Mouse (Mus musculus) lung, embryonic 16.5 days (tissue): Measurements from ENCODE around the gene Prmt2. TPM values are rescaled to one million over a fixed set of nuclear protein-coding genes. Genes with fewer than 3 reads are reported as not detected.

ENCODE experiments used
- ATAC-seq: fragments of 200-750 bp; cut with Nextera tagmentation; 2 replicates; pipeline ENCODE4 v1.8.0; 2017; ENCODE audit warnings: low read depth, mild to moderate bottlenecking, moderate library complexity
- H3K27ac ChIP-seq: fragments of 300-500 bp; sonication (generic); 2 replicates; pipeline ENCODE4 v1.5.1; 2014; ENCODE audit warnings: mild to moderate bottlenecking, control low read depth, low read length
- H3K27me3 ChIP-seq: fragments of 300-500 bp; sonication (generic); 2 replicates; pipeline ENCODE4 v1.6.1; 2014; ENCODE audit warnings: low read depth, low read length, mixed read lengths; ENCODE audit not compliant: control insufficient read depth, insufficient read depth
- H3K36me3 ChIP-seq: fragments of 300-500 bp; sonication (generic); 2 replicates; pipeline ENCODE4 v1.6.1; 2014; ENCODE audit warnings: low read length; ENCODE audit not compliant: control insufficient read depth, insufficient read depth
- H3K4me1 ChIP-seq: fragments of 300-500 bp; sonication (generic); replicated peaks from 2 replicates; pipeline ENCODE4 v1.6.1; 2014; ENCODE audit warnings: low read length, mixed read lengths; ENCODE audit not compliant: control insufficient read depth, insufficient read depth
- H3K4me2 ChIP-seq: fragments of 300-500 bp; sonication (generic); 2 replicates; pipeline ENCODE4 v1.6.1; 2014; ENCODE audit warnings: low read depth, low read length, control low read depth
- H3K4me3 ChIP-seq: fragments of 300-500 bp; sonication (generic); 2 replicates; pipeline ENCODE4 v1.5.1; 2014; ENCODE audit warnings: mild to moderate bottlenecking, low read length, control low read depth
- H3K9ac ChIP-seq: fragments of 300-500 bp; sonication (generic); 2 replicates; pipeline ENCODE4 v1.6.1; 2014; ENCODE audit warnings: low read length, control low read depth
- H3K9me3 ChIP-seq: fragments of 300-500 bp; sonication (generic); 2 replicates; pipeline ENCODE4 v1.6.1; 2016; ENCODE audit warnings: low read length; ENCODE audit not compliant: control insufficient read depth
- WGBS: fragments of 180-500 bp; shearing (Covaris S2); extraction: QIAGEN DNeasy Blood & Tissue Kit; methylation state at CpG from one replicate; pipeline ENCODE4 v1.1.7; 2014; 5-methylcytosine and 5-hydroxymethylcytosine counted together
- polyA plus RNA-seq: library from polyadenylated mRNA; unstranded; fragments of >200 nt; fragmentation: Nextera tagmentation; extraction: Ambion mirVana; gene quantifications from 2 replicates; pipeline ENCODE4 v1.2.1, GENCODE M21; 2015

Gene Prmt2
- polyA plus RNA-seq, 1 experiment from 2014 or later = 51.1 TPM

DNA sequence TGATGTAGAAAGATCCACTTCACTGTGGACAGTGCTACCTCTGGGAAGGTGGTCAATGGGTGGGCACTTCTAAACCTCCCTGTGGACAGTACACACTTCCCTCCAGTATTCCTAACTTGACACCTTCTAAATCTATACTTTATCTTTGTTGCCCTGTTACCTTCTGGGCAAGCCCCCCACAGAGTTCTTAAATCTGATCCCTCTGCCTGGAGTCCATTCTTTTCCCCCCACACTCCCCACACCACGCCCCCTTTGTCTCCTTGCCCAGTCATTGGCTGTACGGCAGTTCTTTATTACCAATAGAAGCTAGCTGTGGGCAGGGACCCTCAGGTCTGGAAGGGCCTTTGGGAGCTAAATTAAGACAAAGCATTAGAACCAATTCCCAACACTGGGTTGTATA lies 7.4 kb upstream of the Prmt2 start:
- H3K4me1 ChIP-seq = no peaks in the 10 kb centered on the region
- H3K36me3 ChIP-seq = no peaks in the 10 kb centered on the region
- no peaks in the 10 kb centered on the region for H3K27me3 ChIP-seq
- WGBS = 77% methylated on average over 2 of the region's 2 CpGs
- H3K27ac ChIP-seq = no peak overlapping the region
- no peak overlapping the region for H3K4me3 ChIP-seq
- no peaks in the 10 kb centered on the region for H3K9me3 ChIP-seq
- ATAC-seq = no peak
- no peak overlapping the region for H3K9ac ChIP-seq
- no peak overlapping the region for H3K4me2 ChIP-seq

- 44% methylated on average over 4 of the region's 4 CpGs for WGBS
- no peak for ATAC-seq
- Histone ChIP-seq H3K9ac (no peak overlapping the region), H3K4me2 (no peak overlapping the region), H3K36me3 (no peaks in the 10 kb centered on the region), H3K4me1 (peaks cover 7% of the 10 kb centered on the region; the same call in 1 of the 2 replicates), H3K9me3 (no peaks in the 10 kb centered on the region), H3K27me3 (no peaks in the 10 kb centered on the region), H3K4me3 (no peak overlapping the region), H3K27ac (no peak overlapping the region; the same call in 1 of the 2 replicates)
These were observed 1.7 kb upstream of the Prmt2 start for GRCm38 (mm10) chr10:76239401-76239800.

GRCm38 (mm10) chr10:76229627-76230026 lies 8.0 kb downstream of the Prmt2 start:
- no peak overlapping the region for H3K27ac ChIP-seq
- no peak for ATAC-seq
- WGBS = 70% methylated on average over 1 of the region's 1 CpGs

DNA sequence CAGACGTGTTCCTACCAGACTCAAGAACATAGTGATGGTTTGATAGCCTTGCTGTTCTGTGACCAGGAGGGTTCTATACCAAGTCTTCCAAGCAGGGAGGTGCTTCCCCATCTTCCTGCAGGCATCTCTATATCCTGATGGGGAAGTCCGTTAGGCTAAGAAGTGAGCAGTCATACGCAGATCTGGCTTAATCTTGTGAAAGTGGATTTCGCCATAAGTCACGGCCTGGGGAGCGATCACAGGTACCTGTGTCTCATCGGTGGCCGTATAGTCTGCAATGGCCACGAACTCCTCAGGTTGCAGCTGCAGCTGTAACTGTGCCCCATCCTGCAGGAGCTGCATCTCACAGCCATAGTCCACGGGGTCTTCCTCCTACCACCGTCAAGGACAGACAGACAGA lies 11.7 kb downstream of the Prmt2 start:
- Histone ChIP-seq H3K27me3 (no peaks in the 10 kb centered on the region), H3K4me3 (no peak overlapping the region), H3K27ac (no peak overlapping the region), H3K4me2 (no peak overlapping the region), H3K4me1 (no peaks in the 10 kb centered on the region), H3K9ac (no peak overlapping the region), H3K9me3 (no peaks in the 10 kb centered on the region), H3K36me3 (peaks cover 22% of the 10 kb centered on the region)
- WGBS = 91% methylated on average over 11 of the region's 11 CpGs
- no peak for ATAC-seq

More at GRCm38 (mm10) chr10:76229627-76230026, 8.0 kb downstream of the Prmt2 start:
- H3K4me3 ChIP-seq = no peak overlapping the region
- no peaks in the 10 kb centered on the region for H3K27me3 ChIP-seq
- H3K4me1 ChIP-seq = no peaks in the 10 kb centered on the region
- H3K4me2 ChIP-seq = no peak overlapping the region
- H3K9ac ChIP-seq = no peak overlapping the region
- H3K9me3 ChIP-seq = no peaks in the 10 kb centered on the region
- H3K36me3 ChIP-seq = peaks cover 8% of the 10 kb centered on the region; the same call in 1 of the 2 replicates

DNA sequence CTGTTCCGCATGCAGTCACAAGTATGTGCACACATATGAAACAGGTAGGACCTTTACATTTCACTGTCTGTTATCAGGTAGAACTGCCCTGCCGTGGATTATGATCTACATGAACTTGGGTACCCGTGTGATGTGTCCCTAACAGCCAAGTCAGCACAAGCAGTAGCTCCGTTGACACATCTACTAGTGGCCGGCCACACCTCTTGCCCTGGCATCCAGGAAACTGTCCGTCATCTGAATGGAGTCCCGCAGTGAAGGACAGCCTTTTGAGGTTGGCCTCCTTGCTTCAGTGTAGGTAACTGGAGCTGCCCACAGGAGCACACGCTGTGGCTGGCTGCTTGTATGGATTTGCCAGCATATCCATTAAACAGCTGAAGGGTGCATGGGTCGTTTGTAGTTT lies 19.4 kb downstream of the Prmt2 start:
- H3K4me1 ChIP-seq = no peaks in the 10 kb centered on the region
- no peak overlapping the region for H3K4me3 ChIP-seq
- no peaks in the 10 kb centered on the region for H3K27me3 ChIP-seq
- WGBS = 70% methylated on average over 9 of the region's 9 CpGs
- H3K4me2 ChIP-seq = no peak overlapping the region
- no peak overlapping the region for H3K27ac ChIP-seq
- no peak for ATAC-seq
- H3K9ac ChIP-seq = no peak overlapping the region
- peaks cover 10% of the 10 kb centered on the region; the same call in 1 of the 2 replicates for H3K9me3 ChIP-seq
- H3K36me3 ChIP-seq = peaks cover 49% of the 10 kb centered on the region

DNA sequence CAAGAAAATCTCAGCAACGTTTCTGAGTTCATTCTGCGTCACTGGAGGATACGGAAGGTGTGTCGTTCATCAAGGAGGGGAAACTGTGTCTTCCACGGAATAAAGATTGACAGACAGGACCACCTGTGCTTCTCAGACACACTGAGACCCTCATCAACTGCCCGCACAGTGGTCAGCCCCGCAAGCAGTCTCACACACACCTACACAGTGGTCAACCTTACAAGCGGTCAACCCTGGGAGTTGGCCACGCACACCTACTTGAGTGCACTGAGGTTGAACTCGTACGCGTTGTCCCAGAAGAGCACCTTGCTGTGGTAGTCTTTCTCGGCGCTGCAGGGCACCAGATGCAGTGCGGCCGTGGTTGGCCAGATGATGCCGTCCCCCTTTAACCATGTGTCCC lies 20.6 kb downstream of the Prmt2 start:
- ATAC-seq = no peak
- H3K4me3 ChIP-seq = no peak overlapping the region
- H3K36me3 ChIP-seq = peaks cover 41% of the 10 kb centered on the region
- WGBS = 97% methylated on average over 17 of the region's 17 CpGs
- no peak overlapping the region for H3K4me2 ChIP-seq
- no peak overlapping the region for H3K9ac ChIP-seq
- H3K27ac ChIP-seq = no peak overlapping the region
- H3K27me3 ChIP-seq = no peaks in the 10 kb centered on the region
- H3K9me3 ChIP-seq = peaks cover 10% of the 10 kb centered on the region; the same call in 1 of the 2 replicates
- H3K4me1 ChIP-seq = no peaks in the 10 kb centered on the region

GRCm38 (mm10) chr10:76214161-76214560 lies 23.5 kb downstream of the Prmt2 start:
- peaks cover 10% of the 10 kb centered on the region; the same call in 1 of the 2 replicates for H3K9me3 ChIP-seq
- H3K4me2 ChIP-seq = no peak overlapping the region
- H3K9ac ChIP-seq = no peak overlapping the region
- WGBS = 90% methylated on average over 4 of the region's 4 CpGs
- no peaks in the 10 kb centered on the region for H3K27me3 ChIP-seq
- no peaks in the 10 kb centered on the region for H3K4me1 ChIP-seq
- H3K27ac ChIP-seq = no peak overlapping the region
- no peak for ATAC-seq
- H3K36me3 ChIP-seq = peaks cover 35% of the 10 kb centered on the region
- H3K4me3 ChIP-seq = no peak overlapping the region

- Histone ChIP-seq H3K27me3 (no peaks in the 10 kb centered on the region), H3K9me3 (peaks cover 10% of the 10 kb centered on the region; the same call in 1 of the 2 replicates), H3K4me1 (no peaks in the 10 kb centered on the region), H3K9ac (no peak overlapping the region), H3K36me3 (peaks cover 30% of the 10 kb centered on the region), H3K4me2 (no peak overlapping the region), H3K4me3 (no peak overlapping the region), H3K27ac (no peak overlapping the region)
- WGBS = 91% methylated on average over 6 of the region's 6 CpGs
- no peak for ATAC-seq
These were observed 25.5 kb downstream of the Prmt2 start for GRCm38 (mm10) chr10:76212121-76212520.

DNA sequence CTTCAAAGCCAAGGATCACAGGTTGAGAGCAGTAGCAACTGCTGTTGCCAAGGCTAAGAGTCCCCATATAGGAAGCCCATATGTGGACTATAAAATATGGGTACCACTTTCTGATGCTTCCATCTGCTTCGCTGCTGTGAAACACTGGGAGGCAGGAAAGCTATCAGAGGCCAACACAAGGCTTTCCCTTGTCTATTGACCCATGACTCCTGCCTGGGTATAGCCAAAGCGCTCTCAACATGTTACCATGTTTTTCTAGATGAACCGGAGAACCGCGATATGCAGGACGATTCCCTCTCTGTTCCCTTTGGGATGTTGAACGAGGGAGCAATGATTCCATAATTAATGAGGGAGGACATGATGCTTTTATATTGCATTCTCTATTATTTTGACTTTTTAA lies 26.9 kb downstream of the Prmt2 start:
- Histone ChIP-seq H3K4me2 (no peak overlapping the region), H3K27ac (no peak overlapping the region), H3K4me3 (no peak overlapping the region), H3K27me3 (no peaks in the 10 kb centered on the region), H3K4me1 (no peaks in the 10 kb centered on the region), H3K36me3 (peaks cover 27% of the 10 kb centered on the region), H3K9me3 (peaks cover 10% of the 10 kb centered on the region; the same call in 1 of the 2 replicates), H3K9ac (no peak overlapping the region)
- ATAC-seq = no peak
- 96% methylated on average over 7 of the region's 7 CpGs for WGBS

DNA sequence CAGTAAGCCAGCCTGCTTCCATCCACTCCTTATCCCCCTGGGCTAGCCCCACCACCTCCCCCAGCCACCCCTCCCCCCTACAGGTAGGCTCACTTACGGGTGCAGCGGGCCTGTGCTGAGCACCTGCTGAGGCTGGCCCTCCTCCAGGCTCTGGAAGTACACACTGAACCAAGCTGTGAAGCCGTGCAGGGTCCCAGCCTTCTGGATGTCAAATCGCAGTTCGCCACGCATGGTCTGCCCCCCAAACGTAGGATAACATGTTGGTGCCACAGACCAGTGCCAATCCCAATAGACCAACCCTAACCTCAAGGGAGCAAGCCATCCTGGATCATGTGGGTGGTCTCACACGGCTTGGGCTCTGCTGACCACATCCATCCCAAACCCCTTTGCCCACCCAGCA lies 28.4 kb downstream of the Prmt2 start:
- Histone ChIP-seq H3K27me3 (no peaks in the 10 kb centered on the region), H3K4me1 (no peaks in the 10 kb centered on the region), H3K27ac (no peak overlapping the region), H3K9me3 (no peaks in the 10 kb centered on the region), H3K9ac (no peak overlapping the region), H3K4me3 (no peak overlapping the region), H3K36me3 (peaks cover 14% of the 10 kb centered on the region; the same call in 1 of the 2 replicates), H3K4me2 (no peak overlapping the region)
- 84% methylated on average over 8 of the region's 8 CpGs for WGBS
- ATAC-seq = no peak
